Mouse (Mus musculus) cerebellum, adult 8-10 months (tissue): ENCODE results near the gene Atf7.

ENCODE experiments used
- DNase-seq: peaks from one replicate; pipeline ENCODE4 v3.0.0; 2022

Gene Atf7

DNA sequence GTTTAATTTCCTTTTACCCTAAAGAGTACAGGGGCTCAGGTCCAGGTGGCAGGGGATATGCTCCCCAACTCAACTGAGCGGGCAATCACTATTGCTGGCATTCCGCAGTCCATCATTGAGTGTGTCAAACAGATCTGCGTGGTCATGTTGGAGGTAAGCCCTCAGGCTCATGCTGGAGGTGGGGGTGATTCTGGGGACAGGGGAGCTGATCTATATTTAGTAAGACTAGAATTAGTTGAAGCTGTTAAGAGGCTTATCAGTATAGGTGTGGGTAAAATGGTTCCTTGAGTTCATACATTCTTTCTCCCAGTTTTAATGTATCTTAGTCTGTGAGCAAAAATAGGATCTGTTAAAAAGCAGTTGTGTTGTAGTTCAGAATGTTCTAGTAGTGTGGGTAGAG lies 142.1 kb downstream of the Atf7 start:
- no peak for DNase-seq
